Mouse (Mus musculus) ovary, adult 2 months (tissue): ENCODE measurements around the gene Ccdc146. TPM values are rescaled to one million over a fixed set of nuclear protein-coding genes. Genes with fewer than 3 reads are reported as not detected.

Source experiments
- polyA plus RNA-seq: library from polyadenylated mRNA; depleted of rRNA; stranded (reverse); fragments of >200 nt; gene quantifications from 2 replicates; pipeline ENCODE4 v1.2.3, GENCODE M21; 2012; rRNA removed

Gene Ccdc146
- polyA plus RNA-seq: 1.5 TPM in 2 replicates

DNA sequence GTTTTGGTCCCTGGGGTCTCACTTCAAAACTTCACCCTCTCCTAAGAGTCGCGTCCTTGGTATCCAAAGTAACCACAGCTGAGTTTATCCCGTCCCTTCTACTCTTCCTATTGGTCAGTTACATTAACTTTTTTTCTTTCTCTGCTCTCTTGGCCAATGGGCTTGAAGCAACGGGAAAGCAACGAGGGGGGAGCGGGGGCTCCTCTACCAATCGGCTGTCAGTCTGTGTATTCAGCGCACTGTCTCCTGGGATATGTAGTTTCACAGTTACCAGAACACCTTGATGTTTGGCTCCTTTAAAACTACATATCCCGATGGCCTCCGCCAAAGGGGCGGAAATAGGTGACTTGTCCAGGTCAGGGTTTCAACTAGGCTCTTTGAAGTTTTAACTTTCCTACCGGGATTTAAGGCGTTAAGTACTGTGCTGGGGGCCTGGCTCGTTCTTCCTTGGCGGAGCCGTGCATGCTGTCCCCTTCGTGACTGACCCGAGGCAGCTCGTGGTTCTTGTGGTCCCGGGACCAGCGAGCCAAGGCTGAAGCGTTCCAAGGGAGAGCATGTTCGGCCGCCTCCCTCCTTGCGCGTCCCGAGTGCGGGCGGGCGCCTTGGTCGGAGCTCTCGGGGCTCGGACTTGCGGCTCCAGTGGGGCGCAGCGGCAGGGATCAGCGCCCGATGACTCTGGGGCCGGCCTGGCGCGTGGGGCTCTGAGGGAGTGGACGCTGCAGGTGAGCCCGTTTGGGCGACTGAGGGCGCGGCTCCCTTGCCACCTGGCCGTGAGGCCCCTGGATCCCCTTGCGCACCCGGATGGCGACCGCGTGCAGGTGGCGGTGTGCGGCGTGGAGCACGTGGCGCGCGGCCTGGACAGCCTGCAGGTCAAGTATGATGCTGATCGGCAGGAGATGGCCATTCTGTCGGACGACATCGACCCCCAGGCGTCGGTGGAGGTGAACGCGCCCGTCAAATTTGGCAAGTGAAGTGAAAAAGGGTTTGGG lies at the start of gene Ccdc146, which contains the start of gene Fam185a:
Gene Ccdc146 (minus strand): TSS at position 64 of the 989 bp plus-strand sequence.
Gene Fam185a (plus strand): TSS at position 345 of the 989 bp plus-strand sequence.

GRCm38 (mm10) chr5:21372493-21373179 lies 51.8 kb downstream of the Ccdc146 start, which contains the start of gene Fgl2:
Gene Fgl2, plus strand, starts transcription at chr5:21372642.

Other genes with a start within 250 kb of the Ccdc146 start
- 2.2 and 2.4 TPM in 2 replicates for gene Gsap, start 238.4 kb downstream of the Ccdc146 start, polyA plus RNA-seq
- gene Fgl2, start 52.0 kb downstream of the Ccdc146 start, polyA plus RNA-seq: 44.0 and 63.5 TPM in 2 replicates
- 4.0 and 6.5 TPM in 2 replicates for gene Fam185a, start 281 bp upstream of the Ccdc146 start, polyA plus RNA-seq
- 15.3 and 17.1 TPM in 2 replicates for gene Lrrc17, start 118.9 kb upstream of the Ccdc146 start, polyA plus RNA-seq
- gene Fbxl13, start 221.0 kb upstream of the Ccdc146 start, polyA plus RNA-seq: 1.0 and 1.7 TPM in 2 replicates
- gene Armc10, start 221.1 kb upstream of the Ccdc146 start, polyA plus RNA-seq: 57.2 and 418 TPM in 2 replicates